Mouse (Mus musculus) forebrain, embryonic 16.5 days (tissue): ENCODE measurements around the gene Olfr95. TPM values are rescaled to one million over a fixed set of nuclear protein-coding genes. Genes with fewer than 3 reads are reported as not detected.
"Not testable (repeated sequence)": the region's sequence is repeated elsewhere in the genome, so short reads cannot be mapped to it uniquely, and the experiment has no call there.

ENCODE experiments used
- ATAC-seq: fragments of 200-750 bp; cut with Nextera tagmentation; 2 replicates; pipeline ENCODE4 v1.8.0; 2017; ENCODE audit warnings: mild to moderate bottlenecking, moderate library complexity
- H3K27ac ChIP-seq: fragments of 300-500 bp; sonication (generic); 2 replicates; pipeline ENCODE4 v1.5.1; 2014; ENCODE audit warnings: low read length, control low read depth
- H3K27me3 ChIP-seq: fragments of 300-500 bp; sonication (generic); replicated peaks from 2 replicates; pipeline ENCODE4 v1.6.1; 2014; ENCODE audit warnings: low read length; ENCODE audit not compliant: control insufficient read depth, insufficient read depth
- H3K36me3 ChIP-seq: fragments of 300-500 bp; sonication (generic); 2 replicates; pipeline ENCODE4 v1.6.1; 2014; ENCODE audit not compliant: control insufficient read depth, insufficient read depth
- H3K4me1 ChIP-seq: fragments of 300-500 bp; sonication (generic); replicated peaks from 2 replicates; pipeline ENCODE4 v1.6.1; 2014; ENCODE audit warnings: low read length; ENCODE audit not compliant: control insufficient read depth, insufficient read depth
- H3K4me2 ChIP-seq: fragments of 300-500 bp; sonication (generic); 2 replicates; pipeline ENCODE4 v1.6.1; 2014; ENCODE audit warnings: mild to moderate bottlenecking, low read length, control low read depth
- H3K4me3 ChIP-seq: fragments of 300-500 bp; sonication (generic); replicated peaks from 2 replicates; pipeline ENCODE4 v1.5.1; 2014; ENCODE audit warnings: mild to moderate bottlenecking, low read length, control low read depth
- H3K9ac ChIP-seq: fragments of 300-500 bp; sonication (generic); replicated peaks from 2 replicates; pipeline ENCODE4 v1.6.1; 2014; ENCODE audit warnings: low read depth, low read length, control low read depth
- H3K9me3 ChIP-seq: fragments of 300-500 bp; sonication (generic); 2 replicates; pipeline ENCODE4 v1.6.1; 2016; ENCODE audit warnings: low read length; ENCODE audit not compliant: control insufficient read depth
- WGBS: fragments of 180-500 bp; shearing (Covaris S2); extraction: QIAGEN DNeasy Blood & Tissue Kit; methylation state at CpG from one replicate; pipeline ENCODE4 v1.1.7; 2014; 5-methylcytosine and 5-hydroxymethylcytosine counted together
- polyA plus RNA-seq: library from polyadenylated mRNA; unstranded; fragments of >200 nt; fragmentation: Nextera tagmentation; extraction: Ambion mirVana; gene quantifications from 2 replicates; pipeline ENCODE4 v1.2.1, GENCODE M21; 2015

The Olfr95 gene
- polyA plus RNA-seq = not detected in 2 replicates

DNA sequence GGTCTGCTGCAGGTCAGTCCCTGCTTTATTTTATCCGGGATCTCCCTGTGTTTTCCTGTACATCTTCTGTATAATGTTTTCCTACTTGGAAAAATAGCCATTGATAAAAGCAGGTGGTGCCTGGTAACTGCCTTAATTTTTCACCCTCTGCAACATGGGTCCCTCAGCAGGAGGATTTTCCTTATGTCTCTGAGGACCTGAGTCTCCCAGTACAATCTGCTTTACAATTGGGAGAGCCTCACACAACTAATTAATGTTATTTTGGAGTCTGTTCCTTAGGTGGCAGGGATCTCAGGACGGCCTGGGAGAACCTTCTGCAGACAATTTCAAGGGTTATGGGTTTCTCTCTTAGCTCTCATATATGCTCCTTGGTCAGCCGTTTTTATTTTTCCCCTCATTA, at the start of gene Olfr95:
TSS of gene Olfr95 (minus strand) at position 101 of the 400 bp plus-strand sequence.
- Histone ChIP-seq H3K9ac (no peak within 1 kb of the TSS), H3K27me3 (no peaks in the 10 kb centered on the region; the same call in 1 of the 2 replicates), H3K4me2 (no peak within 1 kb of the TSS), H3K4me3 (no peak within 1 kb of the TSS), H3K27ac (no peak within 1 kb of the TSS), H3K4me1 (peaks cover 5% of the 10 kb centered on the region), H3K36me3 (no peaks in the 10 kb centered on the region), H3K9me3 (no peaks in the 10 kb centered on the region; the same call in 1 of the 2 replicates)
- ATAC-seq = no peak
- WGBS = 69% methylated on average over 3 of the region's 3 CpGs

DNA sequence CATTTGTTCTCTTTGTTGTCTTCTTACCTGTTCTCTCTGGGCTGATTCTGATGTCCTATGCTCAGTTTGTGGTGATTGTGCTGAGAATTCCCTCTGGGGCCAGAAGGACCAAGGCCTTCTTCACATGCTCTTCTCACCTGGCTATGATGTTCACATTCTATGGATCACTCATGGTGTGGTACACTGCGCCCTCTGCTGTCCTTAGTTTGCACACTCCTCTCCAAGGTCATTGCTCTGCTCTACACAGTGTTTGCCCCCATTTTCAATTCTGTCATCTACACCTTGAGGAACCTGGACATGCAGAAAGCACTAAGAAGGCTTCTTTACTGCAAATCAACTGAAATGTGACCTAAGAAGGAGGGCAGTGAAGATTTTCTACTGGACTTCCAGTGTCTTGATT, 37.6 kb upstream of the Olfr95 start:
- 14% methylated on average over 1 of the region's 1 CpGs for WGBS
- ATAC-seq = no peak
- H3K9ac ChIP-seq = no peak overlapping the region

DNA sequence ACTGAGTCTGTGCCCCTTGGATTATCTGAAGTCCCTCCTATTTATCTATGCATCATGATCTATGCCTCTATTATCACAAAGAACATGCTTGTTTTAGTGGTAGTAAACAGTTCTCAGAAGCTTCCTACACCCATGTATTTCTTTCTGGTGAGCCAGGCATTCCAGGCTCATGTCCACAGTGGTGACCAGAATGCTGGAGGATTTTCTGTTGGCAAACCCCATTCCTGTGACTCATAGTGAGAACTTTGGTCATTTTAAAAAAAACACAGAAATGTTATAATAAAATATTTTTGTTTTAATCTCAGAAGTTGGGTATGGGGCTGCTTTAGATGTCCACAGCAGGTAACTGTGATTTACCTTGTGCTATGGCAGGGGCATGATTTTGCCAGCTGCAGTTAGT, 36.5 kb upstream of the Olfr95 start:
- H3K27me3 ChIP-seq = no peaks in the 10 kb centered on the region
- ATAC-seq = no peak
- no peak overlapping the region for H3K4me3 ChIP-seq
- no peaks in the 10 kb centered on the region for H3K9me3 ChIP-seq
- no peaks in the 10 kb centered on the region for H3K4me1 ChIP-seq
- no peak overlapping the region for H3K4me2 ChIP-seq
- no peaks in the 10 kb centered on the region for H3K36me3 ChIP-seq
- no peak overlapping the region for H3K27ac ChIP-seq
- no peak overlapping the region for H3K9ac ChIP-seq

More for the DNA sequence above, 37.6 kb upstream of the Olfr95 start:
- H3K9me3 ChIP-seq = no peaks in the 10 kb centered on the region
- H3K4me2 ChIP-seq = no peak overlapping the region
- H3K27me3 ChIP-seq = no peaks in the 10 kb centered on the region
- H3K4me1 ChIP-seq = no peaks in the 10 kb centered on the region
- H3K4me3 ChIP-seq = no peak overlapping the region
- no peaks in the 10 kb centered on the region for H3K36me3 ChIP-seq
- H3K27ac ChIP-seq = no peak overlapping the region

GRCm38 (mm10) chr17:37246715-37247114, 33.8 kb upstream of the Olfr95 start:
- no peak overlapping the region for H3K4me2 ChIP-seq
- H3K4me3 ChIP-seq = no peak overlapping the region
- no peaks in the 10 kb centered on the region for H3K27me3 ChIP-seq
- no peak overlapping the region for H3K9ac ChIP-seq
- no peak overlapping the region for H3K27ac ChIP-seq
- ATAC-seq = no peak
- 27% methylated on average over 5 of the region's 5 CpGs for WGBS
- H3K9me3 ChIP-seq = no peaks in the 10 kb centered on the region
- no peaks in the 10 kb centered on the region for H3K4me1 ChIP-seq
- H3K36me3 ChIP-seq = no peaks in the 10 kb centered on the region

DNA sequence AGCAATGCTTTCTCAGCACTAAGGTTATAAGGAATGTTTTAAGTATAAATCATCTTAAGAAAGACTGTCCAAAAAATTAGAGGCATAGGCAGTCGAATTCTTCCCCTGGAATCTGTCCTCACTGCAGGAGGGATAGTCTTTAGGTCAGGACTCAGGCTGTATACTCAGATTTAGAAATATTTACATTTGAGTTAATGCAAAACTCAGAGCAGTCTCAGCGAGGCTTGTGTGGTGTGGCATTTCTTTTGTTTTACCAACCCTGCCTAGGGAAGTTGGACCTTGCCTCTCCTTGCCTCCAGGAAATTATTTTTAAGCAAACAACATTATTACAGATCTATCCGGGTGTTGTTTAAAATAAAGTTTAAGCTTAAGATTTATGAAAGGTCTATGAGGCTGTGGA, 29.3 kb upstream of the Olfr95 start:
- ATAC-seq = no peak
- Histone ChIP-seq H3K9ac (no peak overlapping the region), H3K27me3 (no peaks in the 10 kb centered on the region), H3K4me2 (no peak overlapping the region), H3K4me1 (no peaks in the 10 kb centered on the region), H3K9me3 (no peaks in the 10 kb centered on the region), H3K4me3 (no peak overlapping the region), H3K27ac (no peak overlapping the region), H3K36me3 (no peaks in the 10 kb centered on the region)
- 55% methylated on average over 3 of the region's 3 CpGs for WGBS

GRCm38 (mm10) chr17:37237230-37237629, 24.3 kb upstream of the Olfr95 start, which contains the start of gene Olfr97:
TSS of gene Olfr97 (minus strand) at chr17:37237330.
- not testable (repeated sequence) for H3K9ac ChIP-seq, H3K4me3 ChIP-seq, H3K27ac ChIP-seq, H3K4me1 ChIP-seq, H3K9me3 ChIP-seq, H3K4me2 ChIP-seq, H3K36me3 ChIP-seq, ATAC-seq, H3K27me3 ChIP-seq
- 95% methylated on average over 2 of the region's 2 CpGs for WGBS

DNA sequence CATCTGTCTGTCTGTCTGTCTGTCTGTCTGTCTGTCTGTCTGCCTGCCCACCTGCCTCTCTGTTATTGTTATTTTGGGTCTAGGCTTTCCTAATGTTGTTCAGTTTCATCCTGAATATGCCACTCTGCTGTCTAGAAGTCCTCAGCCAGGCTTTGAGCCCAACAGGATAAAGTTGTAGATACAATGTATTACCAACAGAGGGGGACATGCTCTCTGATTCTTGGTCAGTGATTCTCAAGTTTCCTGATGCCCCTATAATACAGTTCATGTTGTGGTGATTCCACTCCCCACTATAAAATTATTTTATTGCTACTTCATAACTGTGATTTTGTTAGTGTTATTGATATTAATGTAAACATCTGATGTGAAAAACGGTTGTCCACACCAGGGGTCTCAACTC, 9.0 kb upstream of the Olfr95 start:
- no peak overlapping the region for H3K4me2 ChIP-seq
- no peaks in the 10 kb centered on the region for H3K4me1 ChIP-seq
- no peak for ATAC-seq
- no peaks in the 10 kb centered on the region for H3K27me3 ChIP-seq
- H3K9ac ChIP-seq = no peak overlapping the region
- H3K36me3 ChIP-seq = no peaks in the 10 kb centered on the region
- 16% methylated on average over 1 of the region's 1 CpGs for WGBS
- no peak overlapping the region for H3K27ac ChIP-seq
- H3K9me3 ChIP-seq = no peaks in the 10 kb centered on the region; the same call in 1 of the 2 replicates
- H3K4me3 ChIP-seq = no peak overlapping the region

- no peaks in the 10 kb centered on the region for H3K27me3 ChIP-seq
- no peaks in the 10 kb centered on the region; the same call in 1 of the 2 replicates for H3K9me3 ChIP-seq
- no peaks in the 10 kb centered on the region for H3K36me3 ChIP-seq
- H3K4me1 ChIP-seq = no peaks in the 10 kb centered on the region
- H3K4me2 ChIP-seq = no peak within 1 kb of the TSS
- WGBS = 54% methylated on average over 4 of the region's 4 CpGs
- no peak within 1 kb of the TSS for H3K9ac ChIP-seq
- no peak for ATAC-seq
- H3K4me3 ChIP-seq = no peak within 1 kb of the TSS
- H3K27ac ChIP-seq = no peak within 1 kb of the TSS
Observed at GRCm38 (mm10) chr17:37219846-37220245, 6.9 kb upstream of the Olfr95 start, which contains the start of gene Olfr96. TSS of gene Olfr96 (plus strand) at chr17:37220146.

DNA sequence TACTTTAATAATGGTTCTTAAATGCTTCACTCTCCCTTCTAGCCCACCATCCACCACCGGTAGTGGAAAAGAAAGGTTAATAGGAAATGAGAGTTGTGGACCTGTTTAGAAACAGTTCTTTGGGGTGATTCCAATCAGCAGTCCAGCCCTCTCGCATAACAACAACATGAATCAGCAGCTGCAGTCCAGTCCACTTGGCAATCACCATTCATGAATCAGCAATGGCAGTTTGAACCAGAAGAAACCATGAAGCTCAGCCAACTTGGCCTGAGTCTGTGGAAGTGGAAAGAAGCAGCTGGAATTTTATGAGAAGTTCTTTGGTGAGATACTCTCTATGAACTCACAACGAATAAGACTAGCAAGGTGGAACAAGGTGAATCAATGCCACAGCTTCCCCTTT, 5.6 kb upstream of the Olfr95 start:
- no peaks in the 10 kb centered on the region for H3K27me3 ChIP-seq
- H3K4me3 ChIP-seq = no peak overlapping the region
- WGBS = 84% methylated on average over 3 of the region's 3 CpGs
- H3K4me2 ChIP-seq = no peak overlapping the region
- no peak overlapping the region for H3K9ac ChIP-seq
- H3K36me3 ChIP-seq = no peaks in the 10 kb centered on the region
- H3K9me3 ChIP-seq = no peaks in the 10 kb centered on the region; the same call in 1 of the 2 replicates
- ATAC-seq = no peak
- no peaks in the 10 kb centered on the region for H3K4me1 ChIP-seq
- H3K27ac ChIP-seq = no peak overlapping the region
